Mouse (Mus musculus) liver, embryonic 14.5 days (tissue): Measurements from ENCODE around the gene Lrrtm1.

Experiments used
- CTCF ChIP-seq: IDR thresholded peaks from 2 replicates; pipeline ENCODE4 v1.5.1; 2016; ENCODE audit warnings: antibody characterized with exemption, low read depth, control low read depth
- EP300 ChIP-seq: IDR thresholded peaks from 2 replicates; pipeline ENCODE4 v1.6.1; 2016; ENCODE audit warnings: antibody characterized with exemption, low read depth

DNA sequence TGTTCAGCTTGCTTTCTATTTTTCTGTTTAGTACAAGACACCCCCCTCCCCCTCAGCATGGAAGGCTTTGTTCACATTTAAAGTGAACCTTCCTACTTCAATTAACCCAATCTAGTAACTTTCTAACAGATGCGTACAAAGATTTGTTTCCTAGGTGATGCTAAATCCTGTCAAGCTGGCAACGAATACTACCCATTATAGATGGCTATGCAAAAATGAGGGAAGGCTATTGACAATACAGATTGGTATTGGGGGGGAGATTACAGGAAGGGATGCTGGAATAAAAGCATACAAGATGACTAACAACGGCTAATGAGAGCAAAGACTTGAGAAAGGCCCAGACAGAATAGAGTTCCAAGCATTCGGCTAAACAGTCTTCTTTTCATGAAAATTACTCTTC, 21.7 kb upstream of the Lrrtm1 start:
- TF ChIP-seq EP300 (no peak), CTCF (no peak)
